Mouse (Mus musculus) mouse trophoblast stem cell (cell line): ENCODE measurements around the gene Dlg1.

Experiments used
- in situ Hi-C, 2 experiments: fragments of 300-500 bp; cut with MseI, MboI; formaldehyde crosslinking; loops; 2 replicates in 1 of 2; 3 replicates in 1 of 2; pipeline ENCODE4 v1.15.1; 2025

Dlg1 gene

GRCm38 (mm10) chr16:31737081-31737480 lies 73.8 kb downstream of the Dlg1 start:
- in situ Hi-C loops, result no loop called here

- in situ Hi-C loops, result no loop called here
Measured at GRCm38 (mm10) chr16:31737761-31738160, 74.5 kb downstream of the Dlg1 start.

GRCm38 (mm10) chr16:31740271-31740670 lies 77.0 kb downstream of the Dlg1 start:
- in situ Hi-C loops, result no loop called here

DNA sequence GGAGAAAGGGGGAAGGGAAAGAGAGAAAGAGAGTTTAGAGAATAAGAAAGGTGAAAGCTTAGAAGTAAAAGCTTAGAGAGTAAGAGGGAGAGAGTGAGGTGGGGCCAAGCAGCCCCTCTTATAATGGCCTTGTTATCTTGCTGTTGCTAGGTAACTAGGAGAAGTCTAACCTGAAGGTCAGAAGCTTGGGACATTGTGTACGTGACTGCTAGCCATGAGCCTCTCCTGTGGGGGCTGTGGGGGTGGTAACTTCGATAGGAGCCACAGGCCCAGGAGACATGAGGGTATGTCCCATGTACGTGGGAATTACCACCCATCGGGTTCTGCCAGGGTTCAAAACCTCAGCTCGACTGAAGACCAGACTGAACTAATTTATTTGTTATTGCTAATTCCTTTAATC lies 77.5 kb downstream of the Dlg1 start:
- in situ Hi-C loops, result no loop called here

DNA sequence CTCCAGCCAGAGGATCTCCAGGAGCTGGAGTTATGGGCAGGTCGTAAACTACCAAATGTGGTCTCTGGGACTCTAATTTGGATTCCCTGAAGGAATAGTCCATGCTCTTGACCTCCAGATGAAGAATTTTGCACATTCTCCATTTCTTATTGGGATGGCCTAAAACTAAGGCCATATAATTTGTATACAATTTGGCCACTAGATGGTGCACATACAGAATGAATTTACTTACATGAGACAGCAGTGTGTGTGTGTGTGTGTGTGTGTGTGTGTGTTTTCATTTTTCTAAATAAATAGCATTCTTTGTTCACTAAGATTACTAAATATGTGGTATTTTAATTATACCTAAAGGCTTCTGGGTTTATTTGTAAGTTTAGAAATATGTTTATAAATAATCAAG lies 87.3 kb downstream of the Dlg1 start:
- in situ Hi-C loops, result no loop called here

GRCm38 (mm10) chr16:31754172-31755025 lies 91.2 kb downstream of the Dlg1 start:
- in situ Hi-C loops, result no loop called here

DNA sequence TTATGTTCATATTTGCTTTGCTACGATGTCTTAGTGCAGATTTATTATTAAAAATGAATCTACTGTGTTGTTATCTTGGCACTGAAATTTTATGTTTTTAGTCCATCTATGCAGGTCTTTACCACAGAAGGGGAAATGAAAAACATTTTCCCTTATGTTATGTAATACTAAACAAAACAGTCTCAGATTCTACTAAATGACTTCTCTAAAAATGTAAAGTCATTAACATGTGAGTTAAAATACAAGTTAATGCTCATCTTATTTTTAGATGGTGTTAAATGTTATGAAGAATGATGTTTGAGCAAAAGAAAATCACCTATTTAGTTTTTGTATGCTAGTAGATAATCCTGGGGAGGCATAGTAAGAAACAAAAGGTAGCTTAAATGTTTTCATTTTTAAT lies 91.8 kb downstream of the Dlg1 start:
- in situ Hi-C loops, result no loop called here

- in situ Hi-C loops, result no loop called here
Measured at GRCm38 (mm10) chr16:31756436-31756835, 93.2 kb downstream of the Dlg1 start.

- in situ Hi-C loops, result no loop called here
Measured at GRCm38 (mm10) chr16:31757606-31758005, 94.4 kb downstream of the Dlg1 start.

DNA sequence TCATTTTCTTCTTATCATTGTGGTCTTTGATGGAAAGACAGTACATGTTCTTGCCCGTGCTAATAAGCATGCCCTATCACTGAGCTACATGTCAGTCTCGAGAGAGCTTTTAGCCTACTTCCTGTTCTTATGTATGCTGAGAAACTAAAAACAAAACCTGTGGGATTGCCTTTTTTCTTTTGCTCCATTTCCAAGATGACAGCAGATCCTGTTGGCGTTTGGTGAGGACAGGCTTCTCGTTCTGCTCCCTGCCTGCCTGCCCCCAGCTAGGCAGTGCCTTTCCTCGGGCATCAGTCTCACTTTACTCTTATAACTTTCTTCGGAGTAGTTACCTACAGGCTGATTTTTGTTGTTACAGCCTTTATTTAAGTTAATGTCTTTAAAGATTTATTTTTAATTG lies 96.2 kb downstream of the Dlg1 start:
- in situ Hi-C loops, result no loop called here

DNA sequence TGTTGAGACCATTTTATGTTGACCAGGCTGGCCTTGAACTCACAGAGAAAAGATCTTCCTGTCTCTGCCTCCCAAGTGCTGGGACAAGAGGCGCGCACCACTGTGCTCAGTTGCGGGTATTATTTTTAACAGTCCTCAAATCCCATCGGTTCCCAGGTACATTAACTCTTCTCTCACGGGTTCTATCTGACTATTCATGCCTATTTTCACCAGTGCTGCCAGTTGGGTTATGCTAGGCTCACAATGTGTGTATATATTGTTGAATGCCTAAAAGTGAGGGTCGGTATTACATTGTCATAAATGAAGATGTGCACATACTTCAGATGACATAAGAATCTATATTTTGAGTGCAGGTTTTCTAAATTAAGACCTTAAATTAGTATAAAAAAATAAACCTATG lies 103.1 kb downstream of the Dlg1 start:
- in situ Hi-C loops, result no loop called here

DNA sequence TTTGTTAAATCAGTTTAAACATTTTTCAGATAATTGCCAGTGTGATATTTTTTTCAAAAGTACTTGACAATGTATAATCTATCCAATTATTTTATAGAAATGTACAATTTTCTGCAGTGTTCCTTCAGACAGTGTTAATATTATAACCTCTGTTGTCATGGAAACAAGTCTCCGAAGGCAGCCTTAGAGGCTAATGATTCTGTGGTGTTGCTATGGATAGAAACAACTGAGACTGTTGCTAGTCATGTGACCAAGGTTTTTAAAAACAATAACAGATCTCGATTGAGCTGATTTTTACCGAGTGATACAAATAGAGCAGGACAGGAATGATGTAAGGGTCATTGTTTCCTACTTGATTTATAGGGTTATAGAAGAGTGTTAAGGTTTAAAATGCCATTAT lies 103.5 kb downstream of the Dlg1 start:
- in situ Hi-C loops, result no loop called here

DNA sequence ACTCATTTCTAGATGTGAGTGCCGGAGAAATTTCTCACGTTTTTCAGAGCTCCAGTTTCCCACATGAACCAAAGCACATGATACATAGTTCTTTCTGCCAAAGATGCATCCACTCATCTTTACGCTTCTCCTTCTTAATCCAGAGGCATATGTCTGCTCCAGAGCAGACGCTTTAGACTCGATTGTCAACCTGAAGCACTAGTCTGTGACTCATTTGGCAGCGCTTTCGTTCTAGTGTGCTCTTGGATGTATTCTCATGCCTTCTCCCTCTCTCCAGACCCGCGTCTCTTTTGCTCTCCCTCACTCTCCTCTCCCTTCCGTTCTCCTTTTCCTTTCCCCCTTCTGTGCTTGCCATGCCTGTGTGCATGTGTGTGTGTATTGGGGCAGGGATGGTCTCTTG lies 112.7 kb downstream of the Dlg1 start:
- in situ Hi-C loops, result no loop called here

- in situ Hi-C loops, result no loop called here
Measured at GRCm38 (mm10) chr16:31781015-31781414, 117.8 kb downstream of the Dlg1 start.

DNA sequence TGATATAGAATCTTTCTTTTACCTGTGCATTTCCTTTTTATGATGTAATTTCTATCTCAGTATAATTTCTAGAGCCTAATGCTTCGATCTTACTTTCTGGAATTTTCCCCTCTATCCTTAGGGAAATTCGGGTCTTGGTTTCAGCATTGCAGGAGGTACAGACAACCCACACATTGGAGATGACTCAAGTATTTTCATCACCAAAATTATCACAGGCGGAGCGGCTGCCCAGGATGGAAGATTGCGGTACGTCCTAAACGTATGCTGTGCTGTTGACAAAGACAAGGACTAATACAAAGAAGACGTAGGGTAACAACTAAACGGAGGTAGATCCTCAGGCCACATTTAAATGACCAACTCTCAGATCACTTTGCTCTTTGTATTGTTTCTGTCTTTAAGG lies 126.8 kb downstream of the Dlg1 start:
- in situ Hi-C loops, result no loop called here

DNA sequence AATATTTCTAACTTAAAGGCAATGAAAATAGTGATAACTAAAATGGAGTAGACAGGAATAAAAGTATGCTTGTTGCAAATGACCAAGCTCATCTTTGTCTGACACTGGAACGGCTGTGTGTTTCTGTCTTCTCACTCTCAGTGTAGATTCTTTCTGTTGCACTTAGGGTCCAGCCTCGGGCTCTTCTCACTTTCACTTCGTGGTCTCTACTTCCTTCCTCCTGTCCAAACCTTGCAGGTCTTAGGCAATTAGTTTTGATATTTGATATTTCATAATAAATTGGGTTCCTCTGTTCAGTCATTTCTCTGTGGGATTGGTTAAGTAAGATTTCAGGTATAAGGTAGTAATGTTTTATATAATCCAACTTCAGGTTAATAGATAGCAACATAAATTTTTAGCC lies 140.4 kb downstream of the Dlg1 start:
- in situ Hi-C loops, result no loop called here

- in situ Hi-C loops, result no loop called here
Measured at GRCm38 (mm10) chr16:31826049-31826448, 162.8 kb downstream of the Dlg1 start.

DNA sequence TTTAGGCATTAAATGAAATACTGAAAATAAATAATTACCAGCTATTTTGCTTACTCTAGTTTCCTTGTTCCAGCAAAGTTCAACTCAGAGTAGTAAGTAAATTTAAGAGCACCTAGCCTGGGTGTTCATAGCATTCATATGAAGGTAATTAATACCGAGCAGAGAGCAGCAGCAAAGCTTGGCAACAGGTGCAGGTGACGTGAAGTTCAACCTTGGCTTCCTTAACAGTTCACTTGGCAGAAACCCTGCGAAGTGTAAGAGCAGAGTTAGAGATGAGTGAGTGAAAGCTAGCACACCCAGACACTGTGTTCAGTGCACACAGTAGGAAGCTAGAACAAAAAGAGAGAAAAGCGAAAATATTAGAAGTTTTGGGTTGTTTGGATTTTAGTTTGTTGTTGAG lies 167.5 kb downstream of the Dlg1 start:
- in situ Hi-C loops, result no loop called here

- in situ Hi-C loops, result no loop called here
Measured at GRCm38 (mm10) chr16:31832630-31833422, 169.6 kb downstream of the Dlg1 start.

GRCm38 (mm10) chr16:31834011-31834584 lies 170.9 kb downstream of the Dlg1 start:
- in situ Hi-C loops, result no loop called here

GRCm38 (mm10) chr16:31834662-31835318 lies 171.5 kb downstream of the Dlg1 start:
- in situ Hi-C loops, result no loop called here

DNA sequence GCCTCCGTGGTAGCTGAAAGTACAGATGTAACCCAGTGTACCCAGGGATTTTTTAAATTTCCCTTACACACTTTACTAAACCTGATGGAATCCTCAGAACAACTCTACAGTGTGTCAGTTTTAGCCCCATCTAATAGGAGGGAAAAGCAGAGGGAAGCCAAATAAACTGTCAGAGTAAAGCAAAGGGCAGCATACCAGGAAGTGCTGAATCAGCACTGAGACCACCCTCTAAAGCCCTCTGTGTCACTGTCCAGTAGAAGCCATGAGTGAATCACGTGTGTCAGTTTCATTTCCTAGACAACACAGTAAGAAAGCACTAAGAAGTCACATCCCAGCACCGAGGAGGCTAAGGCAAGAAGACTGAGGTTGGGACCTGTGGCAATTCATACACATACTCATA lies 174.1 kb downstream of the Dlg1 start:
- in situ Hi-C loops, result no loop called here
